Mouse (Mus musculus) spleen, adult 2 months (tissue): ENCODE data around the gene 9230113P08Rik. TPM values are rescaled to one million over a fixed set of nuclear protein-coding genes. Genes with fewer than 3 reads are reported as not detected.
"Not testable (repeated sequence)": the region's sequence is repeated elsewhere in the genome, so short reads cannot be mapped to it uniquely, and the experiment has no call there.

ENCODE experiments used
- DNase-seq, 2 experiments: peaks; one replicate each; pipeline versions ENCODE4 v3.0.0 to v3.0.0-alpha.2; 2012 to 2021; ENCODE audit warnings: low spot score in 2 of 2, low read depth in 1 of 2
- H3K27ac ChIP-seq: fragments of 200-500 bp; 2 replicates; pipeline ENCODE4 v1.5.1; 2012; ENCODE audit warnings: low read length, inconsistent platforms; ENCODE audit not compliant: insufficient read depth
- H3K27me3 ChIP-seq: fragments of 200-500 bp; 2 replicates; pipeline ENCODE4 v1.6.1; 2012; ENCODE audit warnings: mild to moderate bottlenecking, moderate library complexity, low read length, inconsistent platforms; ENCODE audit not compliant: control insufficient read depth, insufficient read depth
- H3K36me3 ChIP-seq: fragments of 200-500 bp; 2 replicates; pipeline ENCODE4 v1.6.1; 2012; ENCODE audit warnings: mild to moderate bottlenecking, low read length, inconsistent platforms; ENCODE audit not compliant: control insufficient read depth, insufficient read depth
- H3K4me1 ChIP-seq: fragments of 200-500 bp; 2 replicates; pipeline ENCODE4 v1.6.1; 2011; ENCODE audit warnings: inconsistent platforms; ENCODE audit not compliant: control insufficient read depth, insufficient read depth, insufficient read length
- H3K4me3 ChIP-seq: fragments of 200-500 bp; 2 replicates; pipeline ENCODE4 v1.5.1; 2011; ENCODE audit warnings: mild to moderate bottlenecking, inconsistent platforms; ENCODE audit not compliant: insufficient read depth, insufficient read length; ENCODE audit errors: extremely low read depth
- CTCF ChIP-seq: fragments of 200-500 bp; IDR thresholded peaks from 2 replicates; pipeline ENCODE4 v1.5.1; 2011; ENCODE audit warnings: mild to moderate bottlenecking, inconsistent platforms; ENCODE audit not compliant: insufficient read depth, insufficient read length, insufficient replicate concordance; ENCODE audit errors: extremely low read depth
- POLR2A ChIP-seq: fragments of 200-500 bp; IDR thresholded peaks from 2 replicates; pipeline ENCODE4 v1.6.1; 2011; ENCODE audit warnings: low read depth, low read length, inconsistent platforms
- WGBS: fragments of 180-500 bp; shearing (Covaris S2); methylation state at CpG from one replicate; pipeline ENCODE4 v1.1.7; 2018; 5-methylcytosine and 5-hydroxymethylcytosine counted together
- polyA plus RNA-seq: library from polyadenylated mRNA; depleted of rRNA; stranded (reverse); fragments of >200 nt; gene quantifications from 2 replicates; pipeline ENCODE4 v1.2.3, GENCODE M21; 2012; rRNA removed

The 9230113P08Rik gene
- polyA plus RNA-seq: not detected in 2 replicates

- DNase-seq, H3K4me1 ChIP-seq, H3K36me3 ChIP-seq, H3K27me3 ChIP-seq, H3K27ac ChIP-seq, H3K4me3 ChIP-seq: not testable (repeated sequence)
These were observed at the start of gene 9230113P08Rik for GRCm38 (mm10) chr9:35908123-35908522. TSS of gene 9230113P08Rik (plus strand) at chr9:35908423.

GRCm38 (mm10) chr9:35893112-35893511 lies 15.1 kb upstream of the 9230113P08Rik start:
- not testable (repeated sequence) for DNase-seq, H3K36me3 ChIP-seq, H3K4me3 ChIP-seq, H3K27ac ChIP-seq, H3K4me1 ChIP-seq, H3K27me3 ChIP-seq
- WGBS: 61% methylated on average over 1 of the region's 1 CpGs

- H3K27me3 ChIP-seq: no peaks in the 10 kb centered on the region
- DNase-seq: no peak
- H3K27ac ChIP-seq: no peak overlapping the region
- 75% methylated on average over 2 of the region's 2 CpGs for WGBS
- H3K4me1 ChIP-seq: no peaks in the 10 kb centered on the region
- no peak overlapping the region for H3K4me3 ChIP-seq
- no peaks in the 10 kb centered on the region for H3K36me3 ChIP-seq
- no peak for TF ChIP-seq CTCF
- no peak for TF ChIP-seq POLR2A
These were observed 3.7 kb upstream of the 9230113P08Rik start for GRCm38 (mm10) chr9:35904494-35904893.

GRCm38 (mm10) chr9:35930817-35931216 lies 22.6 kb downstream of the 9230113P08Rik start:
- no peak overlapping the region for H3K27ac ChIP-seq
- H3K4me3 ChIP-seq: no peak overlapping the region
- no peaks in the 10 kb centered on the region for H3K4me1 ChIP-seq
- H3K36me3 ChIP-seq: no peaks in the 10 kb centered on the region
- no peaks in the 10 kb centered on the region for H3K27me3 ChIP-seq
- no peak for DNase-seq
- 73% methylated on average over 2 of the region's 2 CpGs for WGBS
- TF ChIP-seq CTCF: no peak
- no peak for TF ChIP-seq POLR2A

Other genes starting within 250 kb of the 9230113P08Rik start
- gene Pate1, start 221.0 kb upstream of the 9230113P08Rik start, polyA plus RNA-seq: not detected in 2 replicates
- gene Gm17677, start 167.4 kb upstream of the 9230113P08Rik start, polyA plus RNA-seq: not detected in 2 replicates
- gene Gm17727, start 130.3 kb upstream of the 9230113P08Rik start, polyA plus RNA-seq: not detected in 2 replicates
- not detected in 2 replicates for gene Gm27235, start 118.3 kb upstream of the 9230113P08Rik start, polyA plus RNA-seq
- not detected in 2 replicates for gene D730048I06Rik, start 118.3 kb upstream of the 9230113P08Rik start, polyA plus RNA-seq
- not detected in 2 replicates for gene 9230110F15Rik, start 64.3 kb upstream of the 9230113P08Rik start, polyA plus RNA-seq
- not detected in 2 replicates for gene Gm5916, start 220.4 kb downstream of the 9230113P08Rik start, polyA plus RNA-seq